Mouse (Mus musculus) CH12.LX (cell line): ENCODE results near the gene Amotl2. TPM values are rescaled to one million over a fixed set of nuclear protein-coding genes. Genes with fewer than 3 reads are reported as not detected.

Experiments
- DNase-seq: peaks from one replicate; pipeline ENCODE4 v3.0.0-alpha.2; 2013; ENCODE audit errors: extremely low read depth
- H3K27ac ChIP-seq: 2 replicates; pipeline ENCODE4 v1.5.1; 2012; ENCODE audit warnings: low read depth, mild to moderate bottlenecking, control low read depth, moderate library complexity; ENCODE audit not compliant: insufficient read depth
- H3K27me3 ChIP-seq: replicated peaks from 2 replicates; pipeline ENCODE3; 2012; ENCODE audit warnings: inconsistent platforms
- H3K36me3 ChIP-seq, 2 experiments: replicated peaks in 1 of 2; 2 replicates each; pipeline versions ENCODE3 to v1.6.1; 2012; ENCODE audit warnings: inconsistent platforms in 1 of 2, low read length in 1 of 2, mild to moderate bottlenecking in 1 of 2, mixed read lengths in 1 of 2, moderate library complexity in 1 of 2; ENCODE audit not compliant: control insufficient read depth in 1 of 2, insufficient read depth in 1 of 2
- H3K4me1 ChIP-seq, 2 experiments: 2 replicates each; pipeline ENCODE4 v1.6.1; 2012; ENCODE audit warnings: inconsistent platforms in 1 of 2, moderate library complexity in 1 of 2; ENCODE audit not compliant: insufficient read depth in 2 of 2, control insufficient read depth in 1 of 2
- H3K4me2 ChIP-seq: 2 replicates; pipeline ENCODE4 v1.6.1; 2012; ENCODE audit warnings: low read depth, mild to moderate bottlenecking, control low read depth; ENCODE audit not compliant: poor library complexity, insufficient read depth, severe bottlenecking
- H3K4me3 ChIP-seq, 3 experiments: fragments of 150-350 bp in 1 of 3; sonication (generic) in 1 of 3; replicated peaks in 1 of 3; 2 replicates each; pipeline versions ENCODE3 to v1.5.1; 2011 to 2012; ENCODE audit warnings: low read depth in 2 of 3, low read length in 2 of 3, mild to moderate bottlenecking in 2 of 3, moderate library complexity in 2 of 3, control low read depth in 1 of 3, improper control_type of control experiment in 1 of 3, inconsistent platforms in 1 of 3, mixed read lengths in 1 of 3; ENCODE audit not compliant: poor library complexity in 1 of 3
- H3K79me2 ChIP-seq: replicated peaks from 2 replicates; pipeline ENCODE4 v1.6.1; 2012; ENCODE audit warnings: mild to moderate bottlenecking, moderate library complexity; ENCODE audit not compliant: control insufficient read depth, poor library complexity, insufficient read depth, severe bottlenecking; ENCODE audit errors: extremely low read depth
- H3K9ac ChIP-seq: 2 replicates; pipeline ENCODE4 v1.6.1; 2012; ENCODE audit warnings: low read depth, mild to moderate bottlenecking, control low read depth, moderate library complexity; ENCODE audit not compliant: insufficient read depth
- H3K9me3 ChIP-seq: replicated peaks from 2 replicates; pipeline ENCODE3; 2012; ENCODE audit warnings: low read length, inconsistent platforms, mixed read lengths
- BHLHE40 ChIP-seq: IDR thresholded peaks from 2 replicates; pipeline ENCODE4 v1.6.1; 2011; ENCODE audit warnings: mild to moderate bottlenecking, low read depth, low read length, improper control_type of control experiment
- CHD2 ChIP-seq: IDR thresholded peaks from 2 replicates; pipeline ENCODE4 v1.6.1; 2011; ENCODE audit warnings: low read length, improper control_type of control experiment
- E2F4 ChIP-seq: IDR thresholded peaks from 2 replicates; pipeline ENCODE4 v1.6.1; 2011; ENCODE audit warnings: low read depth, low read length, improper control_type of control experiment; ENCODE audit not compliant: insufficient replicate concordance
- ELF1 ChIP-seq: IDR thresholded peaks from 2 replicates; pipeline ENCODE4 v1.6.1; 2014; ENCODE audit warnings: low read depth, mild to moderate bottlenecking, inconsistent platforms, low read length, improper control_type of control experiment
- EP300 ChIP-seq: IDR thresholded peaks from 2 replicates; pipeline ENCODE4 v1.6.1; 2011; ENCODE audit warnings: low read length, improper control_type of control experiment
- HCFC1 ChIP-seq: IDR thresholded peaks from 2 replicates; pipeline ENCODE4 v1.6.1; 2012; ENCODE audit warnings: low read depth, mild to moderate bottlenecking, inconsistent platforms, low read length, improper control_type of control experiment
- IRF4 ChIP-seq: IDR thresholded peaks from 2 replicates; pipeline ENCODE4 v1.6.1; 2014; ENCODE audit warnings: low read depth, mild to moderate bottlenecking, inconsistent platforms, low read length, improper control_type of control experiment
- JUND ChIP-seq: conservative IDR thresholded peaks from 2 replicates; pipeline ENCODE4 v1.6.1; 2011; ENCODE audit warnings: low read depth, low read length, improper control_type of control experiment
- MAZ ChIP-seq: IDR thresholded peaks from 2 replicates; pipeline ENCODE4 v1.6.1; 2012; ENCODE audit warnings: low read depth, mild to moderate bottlenecking, inconsistent platforms, low read length, improper control_type of control experiment, moderate library complexity
- MEF2A ChIP-seq: IDR thresholded peaks from 2 replicates; pipeline ENCODE4 v1.6.1; 2014; ENCODE audit warnings: low read depth, mild to moderate bottlenecking, inconsistent platforms, low read length, improper control_type of control experiment, borderline replicate concordance
- NELFE ChIP-seq: IDR thresholded peaks from 2 replicates; pipeline ENCODE4 v1.6.1; 2011; ENCODE audit warnings: low read depth, low read length, improper control_type of control experiment
- POLR2AphosphoS2 ChIP-seq: IDR thresholded peaks from 2 replicates; pipeline ENCODE4 v1.6.1; 2011; ENCODE audit warnings: low read depth, low read length, improper control_type of control experiment
- RAD21 ChIP-seq: IDR thresholded peaks from 2 replicates; pipeline ENCODE4 v1.6.1; 2011; ENCODE audit warnings: low read depth, mild to moderate bottlenecking, low read length, improper control_type of control experiment, moderate library complexity
- RCOR1 ChIP-seq: conservative IDR thresholded peaks from 2 replicates; pipeline ENCODE4 v1.6.1; 2012; ENCODE audit warnings: low read depth, mild to moderate bottlenecking, inconsistent platforms, low read length, improper control_type of control experiment
- SMC3 ChIP-seq: IDR thresholded peaks from 2 replicates; pipeline ENCODE4 v1.6.1; 2011; ENCODE audit warnings: low read depth, low read length, improper control_type of control experiment
- TCF12 ChIP-seq: IDR thresholded peaks from 2 replicates; pipeline ENCODE4 v1.6.1; 2014; ENCODE audit warnings: low read depth, mild to moderate bottlenecking, inconsistent platforms, low read length, improper control_type of control experiment
- USF1 ChIP-seq: IDR thresholded peaks from 2 replicates; pipeline ENCODE4 v1.6.1; 2014; ENCODE audit warnings: low read depth, mild to moderate bottlenecking, inconsistent platforms, low read length, improper control_type of control experiment
- ZC3H11A ChIP-seq: IDR thresholded peaks from 2 replicates; pipeline ENCODE4 v1.6.1; 2012; ENCODE audit warnings: low read depth, mild to moderate bottlenecking, inconsistent platforms, low read length, improper control_type of control experiment
- ZMIZ1 ChIP-seq: IDR thresholded peaks from 2 replicates; pipeline ENCODE4 v1.6.1; 2012; ENCODE audit warnings: low read depth, mild to moderate bottlenecking, inconsistent platforms, low read length, improper control_type of control experiment
- dilution Hi-C: fragments of 300-500 bp; cut with MboI; formaldehyde crosslinking; loops from 2 replicates; pipeline ENCODE4 v1.14.3; 2020; ENCODE audit warnings: low sequenced_read_pairs; ENCODE audit not compliant: extremely low pct_unique_long_range_greater_than_20kb, extremely low pct_ligation_motif_present
- in situ Hi-C: fragments of 300-500 bp; cut with MboI; formaldehyde crosslinking; loops from 3 replicates; pipeline ENCODE4 v1.14.3; 2019; ENCODE audit warnings: low sequenced_read_pairs, low pct_ligation_motif_present, low pct_unique_long_range_greater_than_20kb, mixed read lengths
- polyA plus RNA-seq: library from polyadenylated mRNA; unstranded; fragments of >175 nt; gene quantifications from 2 replicates; pipeline ENCODE4 v1.2.1, GENCODE M21; 2012; ENCODE audit warnings: low read depth; ENCODE audit not compliant: insufficient read length
- total RNA-seq, 2 experiments: library from RNA; depleted of rRNA; stranded (reverse); fragments of 300-350 nt in 1 of 2; fragments of >200 nt in 1 of 2; gene quantifications; 2 replicates each; pipeline ENCODE4 v1.2.3; 2012 to 2014

Amotl2 gene
- total and polyA plus RNA-seq, 3 experiments: 0.08 TPM; not detected in 2

GRCm38 (mm10) chr9:102732326-102732865, 15.9 kb downstream of the Amotl2 start:
- H3K4me1 ChIP-seq: peaks cover 15 to 40% of the 10 kb centered on the region in 2 experiments
- H3K4me2 ChIP-seq: no peak overlapping the region
- no peak overlapping the region for H3K27ac ChIP-seq
- H3K27me3 ChIP-seq: peaks cover 25% of the 10 kb centered on the region
- H3K9ac ChIP-seq: no peak overlapping the region
- H3K79me2 ChIP-seq: no peaks in the 10 kb centered on the region
- dilution Hi-C loops: no loop called here
- H3K36me3 ChIP-seq: no peaks in the 10 kb centered on the region
- TF ChIP-seq RCOR1: no peak
- TF ChIP-seq ZC3H11A: no peak
- no peak for TF ChIP-seq NELFE
- no peak for TF ChIP-seq RAD21
- TF ChIP-seq USF1: no peak
- no peak for TF ChIP-seq POLR2AphosphoS2
- no peak for TF ChIP-seq BHLHE40
- TF ChIP-seq IRF4: no peak
- no peak for TF ChIP-seq CHD2
- H3K4me3 ChIP-seq: no peak overlapping the region
- DNase-seq: no peak
- in situ Hi-C loops: no loop called here
- H3K9me3 ChIP-seq: no peaks in the 10 kb centered on the region

- dilution Hi-C loops: no loop called here
- Histone ChIP-seq H3K4me1 (peaks cover 15 to 41% of the 10 kb centered on the region in 2 experiments), H3K79me2 (no peaks in the 10 kb centered on the region), H3K4me3 (no peak overlapping the region), H3K27ac (no peak overlapping the region), H3K4me2 (no peak overlapping the region), H3K36me3 (no peaks in the 10 kb centered on the region), H3K9me3 (no peaks in the 10 kb centered on the region), H3K27me3 (peaks cover 14% of the 10 kb centered on the region), H3K9ac (no peak overlapping the region)
- DNase-seq: no peak
- TF ChIP-seq CHD2 (no peak), HCFC1 (no peak)
- in situ Hi-C loops: no loop called here
Measured at GRCm38 (mm10) chr9:102733459-102733858, 17.0 kb downstream of the Amotl2 start.

- DNase-seq: no peak
- Histone ChIP-seq H3K4me3 (no peak overlapping the region), H3K4me1 (peaks cover 15 to 41% of the 10 kb centered on the region in 2 experiments), H3K79me2 (no peaks in the 10 kb centered on the region), H3K4me2 (no peak overlapping the region), H3K9ac (no peak overlapping the region), H3K36me3 (no peaks in the 10 kb centered on the region), H3K27me3 (peaks cover 9% of the 10 kb centered on the region), H3K27ac (no peak overlapping the region), H3K9me3 (no peaks in the 10 kb centered on the region)
- TF ChIP-seq BHLHE40 (no peak), POLR2AphosphoS2 (no peak), RAD21 (no peak), ELF1 (no peak), MAZ (no peak), EP300 (no peak), JUND (no peak), E2F4 (no peak), HCFC1 (no peak), TCF12 (no peak), SMC3 (no peak), ZMIZ1 (no peak), MEF2A (no peak)
- in situ Hi-C loops (no loop called here), dilution Hi-C loops (no loop called here)
Measured at GRCm38 (mm10) chr9:102733999-102734738, 17.7 kb downstream of the Amotl2 start.
